Mouse (Mus musculus) liver, embryonic 16.5 days (tissue): ENCODE measurements around the gene Mtss1l. TPM values are rescaled to one million over a fixed set of nuclear protein-coding genes. Genes with fewer than 3 reads are reported as not detected.

Experiments used
- ATAC-seq: fragments of 200-750 bp; cut with Nextera tagmentation; 2 replicates; pipeline ENCODE4 v1.8.0; 2017; ENCODE audit warnings: low read depth, mild to moderate bottlenecking, moderate number of reproducible peaks, moderate library complexity
- H3K27ac ChIP-seq: fragments of 300-500 bp; sonication (generic); 2 replicates; pipeline ENCODE4 v1.5.1; 2014; ENCODE audit warnings: mild to moderate bottlenecking, low read length
- H3K27me3 ChIP-seq: fragments of 300-500 bp; sonication (generic); 2 replicates; pipeline ENCODE4 v1.6.1; 2014; ENCODE audit warnings: low read depth, low read length, mixed read lengths; ENCODE audit not compliant: control insufficient read depth, insufficient read depth
- H3K36me3 ChIP-seq: fragments of 300-500 bp; sonication (generic); 2 replicates; pipeline ENCODE4 v1.6.1; 2014; ENCODE audit warnings: mild to moderate bottlenecking; ENCODE audit not compliant: control insufficient read depth, insufficient read depth
- H3K4me1 ChIP-seq: fragments of 300-500 bp; sonication (generic); 2 replicates; pipeline ENCODE4 v1.6.1; 2014; ENCODE audit warnings: low read depth, low read length, mixed read lengths; ENCODE audit not compliant: control insufficient read depth
- H3K4me2 ChIP-seq: fragments of 300-500 bp; sonication (generic); 2 replicates; pipeline ENCODE4 v1.6.1; 2014; ENCODE audit warnings: low read depth, low read length, mixed read lengths
- H3K4me3 ChIP-seq: fragments of 300-500 bp; sonication (generic); 2 replicates; pipeline ENCODE4 v1.5.1; 2014; ENCODE audit warnings: low read depth, mild to moderate bottlenecking, low read length
- H3K9ac ChIP-seq: fragments of 300-500 bp; sonication (generic); 2 replicates; pipeline ENCODE4 v1.6.1; 2014; ENCODE audit warnings: low read depth, low read length
- H3K9me3 ChIP-seq: fragments of 300-500 bp; sonication (generic); replicated peaks from 2 replicates; pipeline ENCODE4 v1.6.1; 2016; ENCODE audit warnings: low read length; ENCODE audit not compliant: control insufficient read depth
- WGBS: fragments of 180-500 bp; shearing (Covaris S2); extraction: QIAGEN DNeasy Blood & Tissue Kit; methylation state at CpG from one replicate; pipeline ENCODE4 v1.1.7; 2014; ENCODE audit not compliant: insufficient replicate concordance; 5-methylcytosine and 5-hydroxymethylcytosine counted together
- polyA plus RNA-seq: library from polyadenylated mRNA; unstranded; fragments of >200 nt; fragmentation: Nextera tagmentation; extraction: Ambion mirVana; gene quantifications from 2 replicates; pipeline ENCODE4 v1.2.1, GENCODE M21; 2015

Gene Mtss1l
- polyA plus RNA-seq, 1 experiment from 2014 or later: 0.57 TPM

DNA sequence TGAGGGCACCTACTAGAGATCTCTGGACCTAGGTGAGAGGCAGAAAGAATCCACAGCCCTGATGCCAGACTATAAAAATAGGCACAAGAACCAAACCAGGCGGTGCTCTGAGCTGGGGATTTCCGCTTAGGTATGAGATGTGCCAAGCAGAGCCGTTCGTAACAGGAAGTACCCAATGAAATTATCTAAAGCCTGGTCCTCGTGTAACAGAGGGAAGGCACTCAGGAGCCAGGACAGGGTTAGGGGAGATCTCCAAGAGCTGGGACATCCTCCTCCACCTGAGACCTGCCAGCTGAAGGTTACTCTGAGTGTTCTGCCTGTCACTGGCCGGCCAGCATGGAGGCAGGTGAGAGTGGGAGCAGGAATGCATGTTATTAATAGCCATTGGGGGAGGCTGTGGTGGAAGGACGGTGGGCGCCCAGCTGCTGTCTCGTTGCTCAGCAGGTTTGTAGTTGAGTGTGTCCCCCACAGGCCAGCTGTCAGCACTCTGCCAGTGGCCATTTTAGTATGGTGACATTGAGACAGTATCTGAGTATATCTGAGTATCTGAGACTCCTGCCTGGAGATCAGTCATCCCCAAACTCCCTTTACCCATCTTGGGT lies 17.7 kb upstream of the Mtss1l start:
- Histone ChIP-seq H3K36me3 (no peaks in the 10 kb centered on the region), H3K4me3 (no peak overlapping the region), H3K4me1 (no peaks in the 10 kb centered on the region), H3K27ac (no peak overlapping the region), H3K9me3 (no peaks in the 10 kb centered on the region), H3K27me3 (no peaks in the 10 kb centered on the region), H3K4me2 (no peak overlapping the region), H3K9ac (no peak overlapping the region)
- WGBS: 66% methylated on average over 9 of the region's 9 CpGs
- no peak for ATAC-seq

DNA sequence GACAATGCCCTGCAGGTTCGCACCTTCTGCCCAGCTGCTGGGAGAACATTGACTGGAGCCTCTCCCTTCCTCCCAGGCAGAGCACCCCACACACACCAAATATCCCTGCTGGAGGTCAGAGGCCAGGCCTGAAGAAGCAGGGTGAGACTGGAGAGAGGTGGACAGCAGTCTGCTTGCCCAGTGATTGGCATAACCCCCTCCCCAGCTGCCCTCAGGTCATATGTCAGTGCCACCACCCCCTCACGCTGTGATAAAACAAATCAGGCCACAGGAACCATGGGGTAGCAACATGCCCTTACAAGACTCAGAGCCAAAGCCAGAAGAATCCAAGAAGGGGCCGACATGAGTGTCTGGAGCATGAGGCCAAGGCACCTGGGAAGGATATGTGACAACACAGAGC lies 17.2 kb upstream of the Mtss1l start:
- Histone ChIP-seq H3K4me1 (no peaks in the 10 kb centered on the region), H3K4me2 (no peak overlapping the region), H3K36me3 (no peaks in the 10 kb centered on the region), H3K9me3 (no peaks in the 10 kb centered on the region), H3K27ac (no peak overlapping the region), H3K4me3 (no peak overlapping the region), H3K9ac (no peak overlapping the region), H3K27me3 (no peaks in the 10 kb centered on the region)
- 73% methylated on average over 3 of the region's 3 CpGs for WGBS
- no peak for ATAC-seq

DNA sequence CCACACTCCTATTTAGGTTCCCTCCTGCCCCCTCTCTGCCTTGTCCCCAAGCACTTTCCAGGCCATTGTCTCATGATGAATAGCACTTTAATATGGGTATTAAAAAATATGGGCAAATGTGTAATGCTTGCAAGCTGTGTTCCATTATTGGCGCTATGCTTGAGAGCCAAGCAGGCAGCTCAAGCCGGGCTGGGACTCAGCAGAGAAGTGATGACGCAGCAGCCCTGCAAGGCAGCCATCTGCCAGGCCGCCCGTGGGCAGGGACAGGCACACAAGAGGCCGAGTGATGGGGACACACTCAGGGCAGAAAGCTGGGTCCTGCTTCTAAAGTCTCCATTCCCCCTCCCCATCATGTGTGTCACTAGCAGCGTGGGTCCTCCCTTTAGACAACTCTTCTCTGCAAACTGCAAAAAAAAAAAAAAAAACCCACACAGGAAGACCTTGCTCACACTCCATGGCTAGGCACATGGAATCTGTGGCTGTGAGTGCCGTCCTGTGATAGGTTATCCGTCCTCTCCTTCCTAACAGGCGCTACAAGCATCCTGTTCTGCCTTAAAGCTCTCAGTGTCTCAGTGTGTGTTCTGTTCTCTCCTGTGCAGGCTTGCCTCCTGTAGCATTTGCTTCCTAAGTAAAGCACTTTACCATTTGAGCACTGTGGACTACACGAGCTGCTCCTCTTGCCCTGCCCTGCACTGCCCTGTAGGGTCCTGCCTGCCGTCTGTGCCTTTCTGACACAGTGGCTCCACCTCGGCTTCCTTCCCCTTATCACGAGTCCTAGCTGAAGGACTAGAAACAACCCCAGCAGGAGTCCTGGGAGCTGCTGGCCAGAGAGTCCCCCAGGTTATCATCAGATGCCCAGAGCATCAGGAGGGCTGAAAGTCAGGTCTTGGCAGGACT lies 15.6 kb upstream of the Mtss1l start:
- H3K9me3 ChIP-seq: no peaks in the 10 kb centered on the region
- peaks cover 3% of the 10 kb centered on the region; the same call in 1 of the 2 replicates for H3K36me3 ChIP-seq
- no peaks in the 10 kb centered on the region for H3K27me3 ChIP-seq
- H3K27ac ChIP-seq: no peak overlapping the region
- ATAC-seq: 0 out of 2 replicates have a peak, but pooled peaks have one; percentile 19
- 48% methylated on average over 14 of the region's 14 CpGs for WGBS
- H3K4me2 ChIP-seq: no peak overlapping the region
- no peak overlapping the region for H3K4me3 ChIP-seq
- no peaks in the 10 kb centered on the region for H3K4me1 ChIP-seq
- no peak overlapping the region for H3K9ac ChIP-seq

DNA sequence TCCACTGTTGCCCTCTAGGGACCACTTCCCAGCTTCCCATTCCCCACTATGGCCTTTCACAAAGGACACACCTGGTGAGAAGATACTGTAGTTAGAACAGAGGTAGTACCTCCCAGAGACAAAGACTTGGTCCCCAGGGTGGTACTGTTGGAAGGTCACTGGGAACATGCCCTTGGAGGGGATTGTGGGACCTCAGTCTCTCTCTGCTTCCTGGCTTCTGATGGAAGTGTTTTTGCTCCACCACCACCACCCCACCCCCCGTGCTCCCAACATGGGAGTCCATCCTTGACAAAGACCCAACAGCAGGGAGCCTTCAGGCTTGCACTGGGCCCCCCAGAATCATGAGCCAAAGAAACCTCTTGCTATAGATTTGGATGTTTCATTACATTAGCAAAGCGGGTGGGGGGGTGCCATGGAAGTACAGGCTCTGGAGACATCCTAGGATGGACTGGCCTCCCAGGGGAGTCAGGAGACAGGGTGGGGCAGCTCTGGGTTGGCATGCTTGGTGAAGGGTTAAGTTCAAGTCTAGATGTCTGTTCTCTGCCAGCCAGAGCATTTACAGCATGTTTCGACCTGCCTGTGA lies 14.9 kb upstream of the Mtss1l start:
- no peaks in the 10 kb centered on the region for H3K9me3 ChIP-seq
- H3K4me1 ChIP-seq: no peaks in the 10 kb centered on the region
- no peak overlapping the region for H3K4me3 ChIP-seq
- H3K4me2 ChIP-seq: no peak overlapping the region
- no peak overlapping the region for H3K27ac ChIP-seq
- 77% methylated on average over 3 of the region's 3 CpGs for WGBS
- no peaks in the 10 kb centered on the region for H3K27me3 ChIP-seq
- ATAC-seq: no peak
- H3K9ac ChIP-seq: no peak overlapping the region
- peaks cover 3% of the 10 kb centered on the region; the same call in 1 of the 2 replicates for H3K36me3 ChIP-seq

DNA sequence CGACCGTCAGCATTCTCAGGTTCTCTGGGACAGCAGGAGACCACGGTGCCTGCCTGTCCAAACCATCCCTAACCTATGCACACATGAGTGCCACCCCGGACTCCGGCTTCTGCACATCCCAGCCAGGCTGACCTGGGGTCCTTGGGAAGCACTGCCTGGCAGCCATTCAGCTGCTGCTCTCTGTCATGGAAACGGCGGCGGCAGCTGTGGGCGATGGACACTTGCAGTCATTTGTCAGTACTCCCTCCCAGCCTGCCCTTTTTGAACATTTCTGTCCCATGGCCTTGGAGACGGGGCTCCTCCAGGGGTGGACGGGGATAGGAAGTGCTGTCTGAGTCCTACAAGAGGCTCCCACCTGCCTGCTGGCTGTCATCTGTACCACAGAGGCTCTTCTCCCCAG lies 12.8 kb upstream of the Mtss1l start:
- WGBS: 82% methylated on average over 11 of the region's 11 CpGs
- Histone ChIP-seq H3K27ac (no peak overlapping the region), H3K4me1 (no peaks in the 10 kb centered on the region), H3K27me3 (no peaks in the 10 kb centered on the region), H3K36me3 (peaks cover 3% of the 10 kb centered on the region), H3K9ac (no peak overlapping the region), H3K4me3 (no peak overlapping the region), H3K9me3 (no peaks in the 10 kb centered on the region), H3K4me2 (no peak overlapping the region)
- ATAC-seq: no peak

DNA sequence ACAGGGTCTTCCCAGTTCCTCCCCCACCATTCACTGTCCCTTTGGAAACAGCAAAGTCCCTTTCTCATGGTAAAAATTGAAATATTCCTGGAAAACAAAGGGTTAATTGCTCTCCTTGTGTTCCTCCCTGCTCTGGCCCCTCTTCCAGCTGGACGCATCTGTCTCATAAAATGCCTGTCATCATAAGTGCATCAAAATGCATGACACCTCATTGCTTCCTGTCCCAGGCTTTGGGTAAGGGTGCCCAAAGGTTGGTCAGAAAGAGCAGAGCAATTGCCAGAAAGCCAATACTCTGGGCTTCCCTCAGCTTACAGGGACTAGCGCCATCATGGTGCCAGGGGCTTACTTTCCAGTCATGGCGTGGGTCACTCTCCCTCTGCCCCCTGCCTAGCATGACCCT lies 10.7 kb upstream of the Mtss1l start:
- 81% methylated on average over 3 of the region's 3 CpGs for WGBS
- Histone ChIP-seq H3K27me3 (no peaks in the 10 kb centered on the region), H3K4me2 (no peak overlapping the region), H3K9ac (no peak overlapping the region), H3K9me3 (no peaks in the 10 kb centered on the region), H3K27ac (no peak overlapping the region), H3K36me3 (peaks cover 3% of the 10 kb centered on the region), H3K4me3 (no peak overlapping the region), H3K4me1 (no peaks in the 10 kb centered on the region)
- ATAC-seq: no peak

DNA sequence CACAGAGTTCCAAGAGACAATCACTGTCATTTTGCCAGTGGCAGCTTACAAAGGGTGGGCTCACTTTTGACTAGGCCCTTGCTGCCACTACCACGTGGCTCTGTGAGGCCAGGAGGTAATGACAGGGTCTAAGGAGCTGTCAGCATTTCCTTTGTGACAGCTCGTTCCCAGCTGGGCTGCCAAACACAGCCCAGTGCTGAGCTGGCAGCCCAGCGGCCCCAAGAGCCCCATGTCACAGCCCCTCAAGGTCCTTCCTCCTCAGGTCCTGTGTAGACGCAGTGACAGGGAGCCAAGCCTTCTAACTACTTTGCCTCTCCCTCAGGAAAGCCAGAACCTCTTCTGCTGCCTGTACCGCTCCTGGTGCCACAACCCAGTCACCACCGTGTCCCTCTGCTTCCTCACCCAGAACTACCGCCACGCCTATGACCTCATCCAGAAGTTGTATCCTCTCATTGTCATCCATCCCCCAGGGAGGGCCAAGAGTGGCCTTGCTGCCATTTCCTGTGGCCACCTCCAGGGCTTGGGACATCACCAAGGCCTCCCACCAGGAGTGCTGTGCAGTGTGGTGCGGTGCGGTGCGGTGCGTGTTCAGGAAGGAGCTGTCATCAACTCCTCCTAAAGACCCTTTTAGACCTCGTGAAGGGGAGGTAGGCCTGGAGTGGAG lies 9.9 kb upstream of the Mtss1l start:
- no peaks in the 10 kb centered on the region for H3K4me1 ChIP-seq
- H3K27ac ChIP-seq: no peak overlapping the region
- H3K4me3 ChIP-seq: no peak overlapping the region
- H3K9ac ChIP-seq: no peak overlapping the region
- H3K4me2 ChIP-seq: no peak overlapping the region
- no peaks in the 10 kb centered on the region for H3K9me3 ChIP-seq
- peaks cover 3% of the 10 kb centered on the region for H3K36me3 ChIP-seq
- peak; percentile 51; the same call in 1 of the 2 replicates for ATAC-seq
- WGBS: 55% methylated on average over 13 of the region's 13 CpGs
- no peaks in the 10 kb centered on the region for H3K27me3 ChIP-seq

DNA sequence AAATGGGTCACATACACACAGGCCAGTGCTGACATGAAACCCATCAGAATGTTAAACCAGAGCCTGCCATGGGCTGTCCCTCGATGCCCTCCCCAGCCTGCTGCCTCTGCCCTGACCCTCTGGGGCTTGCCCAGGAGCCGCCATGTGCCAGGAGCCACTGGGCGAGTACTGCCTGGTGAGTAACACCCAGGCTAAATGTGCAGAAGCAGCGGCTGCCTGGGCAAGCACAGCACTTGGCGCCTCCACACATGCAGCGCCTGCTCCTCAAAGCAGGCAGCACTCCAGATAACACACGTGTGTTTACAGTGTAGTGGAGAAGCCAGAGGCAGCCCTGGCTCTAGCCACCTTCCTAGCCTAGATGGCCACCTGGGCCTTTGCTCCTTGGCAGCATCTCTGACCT lies 8.2 kb upstream of the Mtss1l start:
- H3K9ac ChIP-seq: no peak overlapping the region
- H3K4me2 ChIP-seq: no peak overlapping the region
- H3K36me3 ChIP-seq: peaks cover 3% of the 10 kb centered on the region
- no peaks in the 10 kb centered on the region for H3K9me3 ChIP-seq
- ATAC-seq: no peak
- 81% methylated on average over 7 of the region's 7 CpGs for WGBS
- no peaks in the 10 kb centered on the region for H3K4me1 ChIP-seq
- no peak overlapping the region for H3K4me3 ChIP-seq
- no peak overlapping the region for H3K27ac ChIP-seq
- H3K27me3 ChIP-seq: no peaks in the 10 kb centered on the region
